Mouse (Mus musculus) frontal cortex, adult (tissue): ENCODE measurements around the gene Tcf25.

Experiments
- ATAC-seq: cut with Nextera tagmentation; 2 replicates; pipeline ENCODE4 v1.9.2; 2017; ENCODE audit warnings: mild to moderate bottlenecking, moderate library complexity, mixed read lengths; ENCODE audit not compliant: low TSS enrichment

Gene Tcf25

DNA sequence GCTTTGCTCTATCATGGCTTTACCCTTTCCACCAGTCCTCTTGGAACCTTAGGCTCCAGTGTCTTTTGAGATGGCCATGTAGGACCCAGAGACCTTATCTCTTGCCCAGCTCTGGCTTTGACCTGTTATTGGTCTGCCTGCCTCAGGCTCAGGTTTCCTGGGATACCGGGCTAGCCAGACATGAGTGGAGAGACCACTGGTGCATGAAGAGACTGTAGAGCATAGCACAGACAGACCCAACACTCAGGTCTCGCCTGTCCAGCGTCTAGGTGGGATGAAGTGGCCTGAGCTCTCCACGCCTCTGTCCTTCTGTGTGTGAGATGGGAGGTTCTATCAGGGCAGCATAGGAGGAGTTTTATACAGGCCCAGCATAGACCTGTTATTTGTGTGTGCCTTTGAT lies 24.5 kb upstream of the Tcf25 start:
- no peak for ATAC-seq

DNA sequence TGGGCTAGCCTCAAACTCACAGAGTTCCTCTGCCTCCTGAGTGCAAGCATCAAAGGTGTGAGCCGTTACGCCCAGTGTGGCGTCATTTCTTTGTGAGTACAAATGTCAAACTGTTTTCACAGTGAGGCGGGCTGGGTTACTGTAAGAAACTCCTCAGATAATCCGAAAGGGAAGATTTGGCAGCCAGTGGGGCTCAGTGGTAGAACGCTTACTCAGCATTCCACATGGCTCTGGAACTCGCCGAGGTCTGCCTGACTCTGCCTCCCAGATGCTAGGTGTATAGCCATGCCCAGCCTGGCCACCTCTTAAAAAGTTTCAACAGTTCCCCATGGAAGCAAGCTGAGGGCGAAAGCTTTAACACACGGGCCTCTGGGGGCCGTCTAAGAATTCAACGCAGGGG lies 21.4 kb upstream of the Tcf25 start:
- ATAC-seq = no peak

DNA sequence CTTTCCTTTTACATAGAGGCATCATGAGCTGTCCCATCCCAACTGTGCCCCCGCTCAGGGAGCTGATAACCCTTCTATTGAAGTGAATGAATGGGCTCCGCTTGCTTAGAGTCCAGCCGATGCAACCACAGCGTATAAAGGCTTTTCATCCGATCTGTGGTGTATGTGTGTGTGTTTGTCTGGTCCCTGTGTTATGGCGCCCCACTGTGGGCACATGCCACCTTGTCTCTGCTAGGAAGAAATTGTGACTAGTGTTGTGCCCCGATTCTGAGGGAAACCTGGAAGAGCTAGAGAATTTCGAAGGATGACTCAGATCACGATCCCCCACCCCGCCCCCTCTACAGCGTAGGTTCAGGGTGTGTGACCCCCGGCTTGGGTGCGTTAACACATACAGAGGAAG lies 20.8 kb upstream of the Tcf25 start:
- ATAC-seq = peak; percentile 87

DNA sequence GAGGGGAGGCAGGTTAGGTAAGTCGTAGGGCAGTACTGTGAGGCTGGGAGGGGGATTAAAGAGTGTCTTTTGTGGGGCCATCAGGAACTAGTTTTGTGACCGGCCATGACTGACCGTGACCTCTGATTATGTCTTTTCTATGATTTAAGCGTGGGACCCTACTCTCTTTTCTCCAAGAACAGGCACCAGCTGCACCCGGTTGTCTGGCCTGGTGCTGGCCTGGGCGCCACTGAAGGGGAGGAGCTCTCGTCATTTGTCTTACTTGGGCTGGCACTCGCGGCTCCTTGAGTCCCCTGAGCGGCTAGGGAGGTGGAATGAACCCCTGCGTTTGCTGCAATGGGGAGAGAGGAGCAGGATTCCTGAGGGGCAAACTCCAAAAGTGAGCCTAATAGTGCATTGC lies 20.3 kb upstream of the Tcf25 start:
- ATAC-seq = no peak

DNA sequence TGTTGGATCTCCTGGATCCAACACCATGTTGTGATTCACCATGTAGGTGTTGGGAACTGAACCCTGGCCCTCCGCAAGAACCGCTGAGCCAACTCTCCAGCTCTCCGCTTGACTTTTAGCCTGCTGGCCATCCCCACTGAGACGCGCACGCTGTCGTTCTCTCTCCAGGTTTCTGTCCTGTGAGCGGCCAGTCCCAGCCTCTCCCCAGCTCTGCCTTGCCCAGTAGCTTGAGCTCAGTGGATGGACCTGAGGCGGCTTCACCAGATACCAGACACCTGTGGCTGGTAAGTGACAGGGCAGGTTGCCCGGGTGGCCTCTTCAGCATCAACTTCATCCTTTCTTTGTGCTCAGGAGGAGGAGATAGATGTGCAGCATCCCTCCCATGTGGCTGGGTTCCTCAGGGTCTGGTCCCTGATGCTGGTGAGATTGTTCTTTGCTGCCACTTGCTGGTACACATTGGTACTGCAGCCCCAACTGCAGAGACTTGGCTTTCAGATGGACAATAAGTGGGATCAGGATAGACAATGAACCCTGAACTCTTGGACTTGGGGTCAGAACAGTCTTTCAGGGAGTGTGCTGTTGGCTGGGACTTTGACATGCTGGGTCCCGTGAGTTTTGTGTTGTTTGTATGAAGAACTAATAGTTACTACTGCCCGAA lies 12.3 kb upstream of the Tcf25 start:
- ATAC-seq = peak; percentile 74

DNA sequence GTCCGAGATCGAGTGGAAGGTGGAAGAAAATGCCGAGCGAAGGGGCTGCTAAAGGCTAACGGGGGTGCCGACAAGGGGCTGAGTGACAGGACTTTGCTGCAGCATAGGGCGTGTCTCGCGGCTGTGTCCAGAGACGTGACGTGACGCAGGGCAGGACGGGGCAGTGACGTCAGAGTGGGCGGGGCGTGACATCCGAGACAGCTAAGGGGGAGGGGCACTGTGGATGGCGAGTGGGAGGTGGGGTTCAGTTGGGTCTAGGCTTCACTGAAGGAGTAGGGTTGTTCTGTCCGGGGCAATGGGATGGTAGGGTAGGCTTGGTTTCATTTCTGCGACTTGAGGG lies 656 bp downstream of the Tcf25 start:
- ATAC-seq = peak; percentile 54

DNA sequence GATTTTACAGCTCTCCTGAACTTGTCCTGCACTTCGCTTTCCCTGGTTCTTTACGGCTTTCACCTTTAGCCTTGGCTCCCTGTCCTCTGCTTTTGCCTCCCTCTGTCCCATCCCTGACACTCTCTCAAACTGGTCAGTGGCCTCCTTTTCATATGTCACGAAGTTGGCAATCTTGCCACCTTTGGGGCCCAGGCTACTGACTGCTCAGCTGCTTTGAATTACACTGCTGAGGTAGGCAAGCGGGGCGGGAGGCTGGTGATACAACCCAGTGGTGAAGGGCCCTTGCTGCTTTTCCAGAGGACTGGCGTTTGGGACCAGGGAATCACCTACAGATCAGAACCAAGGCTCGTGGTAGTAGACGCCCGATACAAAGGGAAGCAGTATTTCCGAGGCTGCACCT lies 2.1 kb downstream of the Tcf25 start:
- ATAC-seq = no peak

DNA sequence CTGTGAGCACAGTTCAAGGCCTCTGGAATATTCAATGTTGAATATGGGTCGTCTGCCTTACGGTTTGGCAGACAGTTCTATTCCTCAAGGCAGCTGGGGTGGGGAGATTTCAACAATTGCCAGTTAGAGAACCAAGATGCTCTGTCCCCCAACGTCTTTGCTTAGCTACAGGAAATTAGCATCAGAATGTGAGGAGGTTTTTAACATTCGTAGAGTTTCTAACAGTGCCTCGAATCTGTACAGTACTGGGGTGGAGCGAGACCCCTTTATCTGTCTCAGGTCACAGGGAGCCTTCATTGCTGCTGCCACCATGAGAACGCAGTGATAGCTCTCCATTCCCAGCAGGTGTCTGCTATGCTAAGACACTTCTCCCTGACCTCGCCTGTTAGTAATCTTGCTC lies 2.6 kb downstream of the Tcf25 start:
- ATAC-seq = no peak

DNA sequence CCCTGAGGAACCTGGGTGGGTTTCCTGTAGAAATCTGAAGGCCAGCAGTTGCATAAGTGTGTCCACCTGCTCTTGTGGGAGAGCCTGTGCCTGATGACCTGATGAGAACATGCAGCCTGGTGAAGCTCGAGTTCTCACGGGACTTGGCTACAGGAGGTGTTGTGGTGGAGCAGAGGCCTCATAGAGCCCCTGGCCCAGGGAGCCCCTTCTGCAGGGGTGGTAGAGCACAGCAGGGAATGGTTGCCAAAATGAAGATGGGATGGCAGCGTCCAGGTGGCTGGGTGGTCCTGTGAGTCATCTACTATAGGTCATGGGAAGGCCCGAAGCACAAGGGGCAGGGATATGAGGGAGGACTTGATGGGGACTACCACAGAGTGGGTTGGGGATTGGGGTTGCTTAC lies 8.2 kb downstream of the Tcf25 start:
- ATAC-seq = no peak

DNA sequence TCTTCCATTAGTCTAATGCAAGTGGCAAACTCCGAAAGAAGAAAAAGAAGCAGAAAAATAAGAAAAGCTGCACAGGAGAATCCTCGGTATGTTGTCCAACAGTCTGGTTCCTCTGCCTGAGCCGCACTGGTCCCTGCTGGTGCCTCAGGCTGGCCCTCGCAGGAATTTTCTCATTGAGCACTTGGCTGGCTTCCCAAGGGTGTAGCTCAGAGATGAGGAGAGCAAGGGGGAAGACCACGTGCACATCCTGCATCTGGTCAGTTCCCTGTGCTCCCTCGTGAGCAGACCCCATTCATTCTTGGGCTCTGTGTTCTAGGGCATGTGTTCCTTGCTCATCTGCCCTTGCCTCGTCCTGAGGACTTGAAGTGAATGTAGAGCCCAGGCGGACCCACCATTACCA lies 9.0 kb downstream of the Tcf25 start:
- no peak for ATAC-seq

DNA sequence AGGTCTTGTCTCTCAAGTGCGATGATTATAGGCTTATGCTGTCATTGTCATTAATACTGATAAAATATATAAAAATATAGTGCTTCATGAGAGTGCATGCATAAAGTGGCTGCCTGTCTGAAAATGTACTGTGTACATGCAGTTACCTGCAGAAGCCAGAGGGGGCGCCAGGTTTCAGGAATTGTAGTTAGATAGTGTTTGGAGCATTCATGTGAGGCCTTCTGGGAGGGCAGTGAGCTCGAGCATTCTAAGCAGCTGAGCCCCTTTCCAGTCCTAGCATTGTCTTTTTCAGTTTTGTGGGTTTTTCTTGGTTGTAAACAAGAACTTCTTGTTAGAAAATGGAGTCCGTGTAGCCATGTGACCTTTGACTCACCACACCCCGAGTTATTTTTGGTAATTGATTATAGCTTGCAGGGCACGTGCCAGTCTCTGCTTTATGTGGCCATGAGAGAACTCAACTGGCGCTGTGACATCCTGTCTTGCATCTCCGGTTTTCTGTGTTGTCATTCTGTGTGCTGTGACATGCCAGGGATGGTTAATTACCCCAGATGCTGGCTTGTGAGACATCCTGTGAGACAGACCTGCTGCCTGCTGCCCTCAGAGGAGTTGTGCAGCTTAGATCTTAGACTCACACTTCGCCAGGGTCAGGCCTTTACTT lies 11.5 kb downstream of the Tcf25 start:
- no peak for ATAC-seq

DNA sequence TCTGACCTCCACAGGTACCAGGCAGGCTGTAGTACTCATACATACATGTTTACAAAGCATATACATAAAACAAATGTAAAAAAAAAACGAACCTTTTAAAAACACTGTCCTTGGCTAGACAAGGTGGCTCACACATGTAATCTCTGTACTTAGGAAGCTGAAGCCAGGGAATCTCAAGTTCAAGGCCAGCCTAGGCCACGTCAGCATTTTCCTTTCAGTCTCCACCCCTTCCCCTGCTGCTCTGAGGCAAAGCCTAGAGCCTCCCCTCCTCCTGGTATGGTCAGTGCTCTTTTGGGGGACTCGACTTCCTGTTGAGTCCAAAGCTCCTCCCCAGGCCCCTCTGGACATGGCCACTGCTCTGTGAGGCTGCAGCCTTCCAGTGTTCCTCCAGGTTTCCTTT lies 13.5 kb downstream of the Tcf25 start:
- ATAC-seq = no peak

DNA sequence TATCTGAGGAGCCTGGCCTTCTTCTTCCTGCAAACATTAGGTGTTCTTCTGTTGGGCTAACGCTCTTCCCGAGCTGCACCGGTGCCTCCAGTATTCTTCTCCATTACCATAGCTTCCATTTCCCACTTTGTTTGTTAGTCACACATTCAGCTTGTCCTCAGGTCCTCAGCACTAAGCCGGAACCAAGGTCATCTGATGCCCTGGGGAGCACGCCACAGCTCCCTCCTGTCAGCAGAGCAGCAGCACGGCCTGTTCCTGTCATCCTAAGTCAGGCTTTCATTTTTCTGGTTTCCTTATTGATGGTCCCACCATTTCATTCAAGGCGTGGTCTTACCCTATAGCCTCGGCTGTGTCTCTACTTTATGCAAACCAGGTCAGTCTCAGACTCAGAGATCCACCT lies 14.2 kb downstream of the Tcf25 start:
- ATAC-seq = no peak

DNA sequence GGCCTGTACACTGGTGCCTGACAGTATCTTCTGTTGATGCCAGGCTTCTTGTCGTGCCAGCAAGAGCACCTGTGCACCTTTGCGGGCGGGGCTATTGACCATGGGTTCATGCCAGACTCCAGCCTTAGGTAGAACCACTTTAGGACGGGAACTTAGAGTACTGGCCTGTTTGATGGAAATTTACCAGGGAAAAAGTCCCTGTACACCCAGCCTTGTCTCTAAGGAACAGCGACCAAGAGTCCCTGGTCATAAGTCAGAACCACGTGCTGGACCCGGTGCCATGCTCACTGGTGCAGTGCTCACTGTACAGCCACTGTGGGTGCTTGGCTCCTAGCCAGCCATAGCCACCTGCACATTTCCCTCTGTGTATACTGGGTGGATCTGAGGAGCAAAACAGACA lies 15.5 kb downstream of the Tcf25 start:
- ATAC-seq = no peak

DNA sequence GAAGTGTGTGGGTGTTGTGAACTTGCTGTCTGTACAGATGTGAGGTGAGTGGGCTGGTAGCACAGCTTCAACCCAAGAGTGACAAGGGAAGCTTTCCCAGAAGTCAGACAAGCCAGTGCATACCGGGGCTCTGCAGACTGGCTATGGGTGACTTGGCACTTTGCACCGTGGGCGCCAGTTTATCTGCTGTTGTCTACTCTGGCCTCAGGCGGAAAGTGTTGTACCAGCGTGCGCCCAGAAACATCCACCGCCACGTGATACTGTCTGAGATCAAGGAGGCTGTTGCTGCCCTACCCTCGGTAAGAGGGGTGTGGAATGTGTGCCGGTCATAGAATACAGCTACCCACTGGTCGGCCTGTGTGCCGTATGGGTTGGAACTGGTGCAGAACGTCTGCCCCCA lies 24.8 kb downstream of the Tcf25 start:
- peak; percentile 39; the same call in 1 of the 2 replicates for ATAC-seq

DNA sequence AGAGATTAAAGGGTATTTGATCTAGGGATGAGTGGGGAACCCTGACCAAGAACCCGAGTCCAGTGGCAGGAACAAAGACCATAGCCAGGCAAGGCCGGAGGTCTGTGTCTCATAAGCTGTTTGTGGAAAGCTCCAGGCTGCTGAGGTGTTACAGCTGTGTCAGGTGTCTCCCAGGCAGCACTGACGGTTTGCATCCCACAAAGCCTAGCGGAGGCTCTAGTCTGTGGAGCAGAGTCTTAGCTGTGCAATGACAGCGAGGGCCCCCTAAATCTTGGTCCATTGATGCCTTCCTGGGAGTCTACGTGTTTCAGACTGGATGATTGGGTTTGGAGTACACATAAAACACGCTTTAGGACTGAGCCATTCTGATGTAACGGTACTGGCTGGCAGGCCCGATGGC lies 28.4 kb downstream of the Tcf25 start:
- no peak for ATAC-seq

DNA sequence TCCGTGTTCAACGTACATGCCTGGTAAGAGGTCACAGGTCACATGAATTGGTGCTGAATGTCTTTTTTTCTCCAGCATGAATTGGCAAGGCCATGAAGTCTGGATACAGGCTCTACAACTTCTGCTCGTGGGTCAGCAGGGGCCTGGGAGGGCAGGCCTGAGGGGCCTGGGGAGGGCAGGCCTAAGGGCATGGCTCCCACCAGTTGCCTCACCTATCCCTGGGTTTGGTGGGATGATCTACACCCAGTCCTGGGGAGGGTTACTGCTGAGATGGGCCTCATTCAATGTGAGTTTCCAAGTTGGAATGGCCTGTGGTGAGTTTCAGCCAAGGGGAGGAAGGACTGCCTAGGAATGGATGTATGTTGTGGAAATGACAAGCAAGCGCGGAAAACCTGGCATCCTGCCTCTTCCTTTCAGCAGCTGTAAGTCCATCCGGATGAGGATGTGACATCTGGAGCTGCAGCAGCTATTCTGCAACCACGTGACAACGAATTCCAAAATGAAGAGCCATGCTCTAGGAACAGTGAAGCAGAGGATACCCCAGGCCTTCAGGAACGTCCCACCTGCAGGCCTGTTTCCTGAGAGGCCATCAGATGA lies 29.3 kb downstream of the Tcf25 start:
- no peak for ATAC-seq

DNA sequence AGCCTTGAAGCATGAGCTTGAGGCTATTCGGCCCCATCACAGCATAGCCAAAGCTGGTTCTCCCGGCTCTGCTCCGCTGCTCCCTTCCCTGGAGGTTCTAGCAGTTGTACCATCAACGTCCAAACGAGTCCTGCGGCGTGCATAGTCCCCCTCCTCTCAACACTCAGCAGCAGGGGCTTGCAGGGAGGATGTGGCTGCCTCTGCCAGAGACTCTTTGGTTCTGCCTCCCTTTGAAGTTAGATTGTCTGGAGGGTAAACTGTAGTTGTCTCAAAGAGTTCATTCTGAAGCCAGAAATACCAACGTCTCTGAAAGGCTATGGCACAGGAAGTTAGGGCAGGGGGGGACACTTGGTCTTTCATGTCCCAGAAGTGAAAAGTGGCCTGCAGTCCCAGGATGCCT lies 31.0 kb downstream of the Tcf25 start:
- no peak for ATAC-seq

DNA sequence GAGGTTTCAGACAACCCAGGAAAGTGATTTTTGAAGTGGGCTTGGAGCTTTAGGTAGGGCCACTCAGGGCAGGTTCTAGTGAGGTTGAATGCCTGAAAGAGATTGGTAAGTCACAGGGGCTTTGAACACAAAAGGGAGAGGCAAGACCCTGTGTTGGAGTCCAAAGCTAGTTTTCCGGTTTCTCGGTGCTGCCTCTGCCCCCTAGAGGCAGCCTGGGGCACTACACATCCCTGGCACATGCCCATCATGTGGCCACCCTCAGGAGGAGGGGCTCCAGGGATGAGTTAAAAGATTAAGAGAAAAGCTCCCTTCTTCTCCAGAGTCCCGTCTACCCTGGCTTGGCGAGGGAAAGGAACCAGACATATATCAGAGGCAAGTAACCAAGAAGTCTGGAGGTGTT lies 33.2 kb downstream of the Tcf25 start, which contains the start of gene Mc1r:
Gene Mc1r (plus strand): TSS at position 322 of the 400 bp plus-strand sequence.
- ATAC-seq = 0 out of 2 replicates have a peak, but pooled peaks have one; percentile 2

DNA sequence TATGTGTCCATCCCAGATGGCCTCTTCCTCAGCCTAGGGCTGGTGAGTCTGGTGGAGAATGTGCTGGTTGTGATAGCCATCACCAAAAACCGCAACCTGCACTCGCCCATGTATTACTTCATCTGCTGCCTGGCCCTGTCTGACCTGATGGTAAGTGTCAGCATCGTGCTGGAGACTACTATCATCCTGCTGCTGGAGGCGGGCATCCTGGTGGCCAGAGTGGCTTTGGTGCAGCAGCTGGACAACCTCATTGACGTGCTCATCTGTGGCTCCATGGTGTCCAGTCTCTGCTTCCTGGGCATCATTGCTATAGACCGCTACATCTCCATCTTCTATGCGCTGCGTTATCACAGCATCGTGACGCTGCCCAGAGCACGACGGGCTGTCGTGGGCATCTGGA lies 34.1 kb downstream of the Tcf25 start:
- no peak for ATAC-seq

DNA sequence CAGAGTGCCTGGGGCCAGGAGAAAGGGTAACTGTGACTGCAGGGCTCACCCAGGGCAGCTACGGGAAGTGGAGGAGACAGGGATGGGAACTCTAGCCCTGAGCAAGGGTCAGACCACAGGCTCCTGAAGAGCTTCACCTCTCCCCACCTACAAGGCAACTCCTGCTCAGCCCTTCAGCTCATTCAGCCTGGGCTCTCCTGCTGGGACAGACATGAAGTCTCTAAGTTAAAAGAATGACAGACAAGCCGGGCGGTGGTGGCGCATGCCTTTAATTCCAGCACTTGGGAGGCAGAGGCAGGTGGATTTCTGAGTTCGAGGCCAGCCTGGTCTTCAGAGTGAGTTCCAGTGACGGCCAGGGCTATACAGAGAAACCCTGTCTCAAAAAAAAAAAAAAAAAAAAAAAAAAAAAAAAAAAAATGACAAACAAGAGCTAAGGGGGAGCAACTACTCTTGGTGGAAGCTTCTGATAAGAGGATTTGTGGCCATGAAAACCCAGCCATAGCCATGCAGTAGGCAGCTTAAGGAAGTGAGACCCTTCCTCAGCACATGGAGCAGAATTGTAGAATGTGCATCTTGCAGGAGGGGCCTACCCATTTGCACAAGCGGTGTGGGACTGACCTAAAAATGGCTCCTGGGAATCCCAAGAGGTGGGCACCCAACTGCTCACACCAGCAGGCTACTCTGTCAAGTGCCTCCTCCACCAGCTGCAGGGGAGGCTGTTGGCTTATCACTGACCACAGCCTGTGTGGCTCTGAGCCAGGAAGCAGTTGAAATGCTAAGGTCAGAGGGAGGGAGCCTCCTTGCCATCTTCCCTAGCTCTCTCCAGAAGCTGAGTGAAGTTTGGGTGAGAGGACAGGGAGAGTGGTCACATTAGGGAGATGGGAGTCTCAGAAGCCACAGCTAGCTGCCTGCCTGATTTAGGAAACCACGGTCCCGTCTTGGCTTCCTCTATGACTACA lies 35.3 kb downstream of the Tcf25 start:
- no peak for ATAC-seq

DNA sequence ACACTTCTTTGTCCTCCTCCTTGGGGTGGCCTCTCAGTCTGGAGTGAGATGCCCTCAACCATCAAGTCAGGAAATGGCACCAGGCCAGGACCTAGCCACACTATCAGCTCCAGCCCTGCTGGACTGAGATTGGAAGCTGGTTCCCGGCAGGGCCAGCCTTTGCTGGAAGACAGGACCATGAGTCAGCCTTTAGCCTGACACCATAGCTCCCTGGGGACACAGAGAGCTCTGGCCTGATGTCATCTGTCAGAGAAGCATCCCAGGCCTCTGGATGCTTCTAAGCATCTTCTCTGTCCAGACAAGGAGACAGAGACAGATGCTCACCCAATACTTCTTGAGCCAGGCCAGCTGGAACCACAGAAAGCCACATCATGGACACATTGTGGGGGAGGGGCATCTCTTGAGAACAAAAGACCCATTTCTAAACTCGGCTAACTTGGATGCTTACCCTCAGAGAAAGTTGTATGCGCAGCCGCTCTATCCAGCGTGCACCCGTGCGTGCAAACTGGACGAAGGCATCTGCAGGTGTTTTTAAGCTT lies 36.6 kb downstream of the Tcf25 start:
- no peak for ATAC-seq
